ENCODE assay signal across 29 mouse cellular contexts in the genomic region with DNA sequence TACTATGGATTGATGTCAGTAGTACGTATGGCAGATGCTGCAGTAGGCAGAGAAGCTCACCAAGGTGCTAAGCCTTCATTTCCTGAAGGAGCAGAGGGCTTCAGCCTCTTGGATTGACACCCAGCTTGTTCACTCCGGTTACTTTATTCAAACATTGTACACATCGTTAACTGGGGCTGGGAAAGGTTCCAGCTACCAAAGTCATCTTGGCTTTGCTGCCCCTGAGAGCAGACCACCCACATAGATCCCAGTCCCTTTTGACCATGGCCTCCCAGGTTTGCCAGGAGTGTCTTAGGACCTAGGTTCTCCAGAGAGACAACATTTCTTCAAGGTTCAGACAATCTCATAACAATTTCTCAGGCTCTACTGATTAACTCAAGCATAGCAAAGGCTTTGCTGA. TPM values are rescaled to one million over a fixed set of nuclear protein-coding genes. Genes with fewer than 3 reads are reported as not detected.
A peak's percentile ranks its signal among the peaks of the same experiment; 100 is the strongest.
DNase-seq lines count a peak whose midpoint lies in the region; ATAC-seq and TF ChIP-seq lines count a peak whose summit lies in the region.
"Had no signal": no experiment of that assay in that cellular context is flagged by ENCODE, and none has a peak within 500 bp of the region (broad histone marks: within the 10 kb centered on the region; RNA-seq: fewer than 3 reads in every experiment).

No protein-coding gene starts in this region.

- 20% methylated on average over 3 of the region's 3 CpGs for WGBS in kidney, postnatal 0 days
- 19% methylated on average over 3 of the region's 3 CpGs for WGBS in lung, embryonic 14.5 days
- 22% methylated on average over 3 of the region's 3 CpGs for WGBS in lung, postnatal 0 days

- peak; percentile 70 for DNase-seq in kidney, postnatal 0 days (ENCODE audit: low spot score)
- DNase-seq in kidney, adult 11 months, result no peak
- DNase-seq in lung, embryonic 14.5 days, result peak; percentile 83
- DNase-seq in lung, postnatal 0 days (ENCODE audit: low spot score), result no peak
- DNase-seq in ES-CJ7 (ENCODE audit: low read depth, low spot score), result peak; percentile 35
- DNase-seq in ZHBTc4 (ENCODE audit: low read depth, low spot score), result peak; percentile 39
- DNase-seq: adrenal gland, adult 8-10 months; cerebellum, adult 8-10 months; cerebellum, postnatal 36 days; gastrocnemius, postnatal 14 days; heart, adult 11 months; heart, postnatal 36 days; layer of hippocampus, postnatal 36 days; liver, embryonic 13.5 days; lung, postnatal 14 days; right cerebral cortex, adult 18-20 months; spleen, adult 18-20 months; thymus, postnatal 14 days had no signal

- ATAC-seq in kidney, postnatal 0 days (replicated peaks; ENCODE audit: low FRiP score, low read depth), result peak; percentile 33; the same call in 1 of the 2 replicates
- ATAC-seq in lung, embryonic 14.5 days (ENCODE audit: insufficient read depth), result peak; percentile 50; the same call in 1 of the 2 replicates
- ATAC-seq in lung, postnatal 0 days, result no peak
- no peak for ATAC-seq in granulocyte monocyte progenitor cell, adult 5-6 weeks (replicated peaks; ENCODE audit: poor library complexity, severe bottlenecking)
- ATAC-seq: CD4-positive, CD25-positive, alpha-beta regulatory T cell, adult 4 months; forebrain, embryonic 13.5 days; intestine, postnatal 0 days; midbrain, embryonic 16.5 days had no signal

- no peak for TF ChIP-seq EP300 in lung, postnatal 0 days (IDR thresholded peaks at IDR 0.05)

- H3K9ac ChIP-seq in kidney, postnatal 0 days (ENCODE audit: low read depth, low read length), result no peak overlapping the region
- no peak overlapping the region; the same call in 1 of the 2 replicates for H3K9ac ChIP-seq in lung, embryonic 14.5 days
- no peak overlapping the region for H3K9ac ChIP-seq in lung, postnatal 0 days (replicated peaks; ENCODE audit: low read depth)
- H3K9ac ChIP-seq: forebrain, embryonic 13.5 days; hindbrain, embryonic 13.5 days; limb, embryonic 13.5 days; liver, embryonic 13.5 days; neural tube, embryonic 12.5 days had no signal

- H3K36me3 ChIP-seq in kidney, postnatal 0 days (ENCODE audit: insufficient read depth, low read length), result 0 out of 2 replicates have a peak, but pooled peaks cover 3% of the 10 kb centered on the region
- peaks cover 18% of the 10 kb centered on the region for H3K36me3 ChIP-seq in lung, embryonic 14.5 days (ENCODE audit: insufficient read depth)
- H3K36me3 ChIP-seq in lung, postnatal 0 days (ENCODE audit: insufficient read depth, low read length), result peaks cover 4% of the 10 kb centered on the region; the same call in 1 of the 2 replicates

- H3K27me3 ChIP-seq in kidney, postnatal 0 days (ENCODE audit: insufficient read depth, low read length), result no peaks in the 10 kb centered on the region
- H3K27me3 ChIP-seq in lung, embryonic 14.5 days (ENCODE audit: insufficient read depth, low read length), result no peaks in the 10 kb centered on the region
- no peaks in the 10 kb centered on the region for H3K27me3 ChIP-seq in lung, postnatal 0 days (replicated peaks; ENCODE audit: insufficient read depth, low read length)
- H3K27me3 ChIP-seq: forebrain, embryonic 13.5 days; hindbrain, embryonic 13.5 days; limb, embryonic 13.5 days; liver, embryonic 13.5 days; neural tube, embryonic 12.5 days had no signal

- H3K4me2 ChIP-seq in kidney, postnatal 0 days (ENCODE audit: low read length), result no peak overlapping the region
- no peak overlapping the region for H3K4me2 ChIP-seq in lung, embryonic 14.5 days
- H3K4me2 ChIP-seq in lung, postnatal 0 days (replicated peaks; ENCODE audit: low read depth, low read length), result no peak overlapping the region
- H3K4me2 ChIP-seq: forebrain, embryonic 13.5 days; hindbrain, embryonic 13.5 days; limb, embryonic 13.5 days; liver, embryonic 13.5 days; neural tube, embryonic 12.5 days had no signal

- no peaks in the 10 kb centered on the region for H3K9me3 ChIP-seq in kidney, postnatal 0 days (replicated peaks; ENCODE audit: low read length)
- no peaks in the 10 kb centered on the region for H3K9me3 ChIP-seq in lung, embryonic 14.5 days (ENCODE audit: low read depth, low read length)
- H3K9me3 ChIP-seq in lung, postnatal 0 days (ENCODE audit: low read length), result no peaks in the 10 kb centered on the region
- H3K9me3 ChIP-seq: forebrain, embryonic 13.5 days; heart, embryonic 10.5 days; hindbrain, embryonic 13.5 days; limb, embryonic 13.5 days; liver, embryonic 13.5 days; midbrain, embryonic 10.5 days; neural tube, embryonic 12.5 days had no signal

- peak overlapping the region; percentile 68 for H3K27ac ChIP-seq in kidney, postnatal 0 days
- H3K27ac ChIP-seq in lung, embryonic 14.5 days (ENCODE audit: low read depth), result no peak overlapping the region
- no peak overlapping the region for H3K27ac ChIP-seq in lung, postnatal 0 days (ENCODE audit: low read length)
- H3K27ac ChIP-seq: forebrain, embryonic 13.5 days; heart, embryonic 10.5 days; hindbrain, embryonic 13.5 days; limb, embryonic 13.5 days; liver, embryonic 13.5 days; midbrain, embryonic 10.5 days; neural tube, embryonic 12.5 days had no signal

- no peaks in the 10 kb centered on the region for H3K4me1 ChIP-seq in kidney, postnatal 0 days (replicated peaks; ENCODE audit: insufficient read depth, low read length)
- H3K4me1 ChIP-seq in lung, embryonic 14.5 days (ENCODE audit: insufficient read depth), result no peaks in the 10 kb centered on the region
- H3K4me1 ChIP-seq in lung, postnatal 0 days (ENCODE audit: insufficient read depth, low read depth, low read length), result no peaks in the 10 kb centered on the region
- H3K4me1 ChIP-seq: heart, embryonic 10.5 days; hindbrain, embryonic 13.5 days; midbrain, embryonic 10.5 days; neural tube, embryonic 12.5 days had no signal

- H3K4me3 ChIP-seq in kidney, postnatal 0 days (replicated peaks; ENCODE audit: low read depth, low read length), result no peak overlapping the region
- H3K4me3 ChIP-seq in lung, embryonic 14.5 days (ENCODE audit: low read depth, low read length), result no peak overlapping the region
- H3K4me3 ChIP-seq in lung, postnatal 0 days (ENCODE audit: low read depth, low read length), result no peak overlapping the region
- H3K4me3 ChIP-seq: forebrain, embryonic 13.5 days; heart, embryonic 10.5 days; hindbrain, embryonic 13.5 days; limb, embryonic 13.5 days; liver, embryonic 13.5 days; midbrain, embryonic 10.5 days; myocyte; neural tube, embryonic 12.5 days had no signal

- no peak for TF ChIP-seq CTCF in kidney, postnatal 0 days (IDR thresholded peaks at IDR 0.05; ENCODE audit: low read depth)
- no peak for TF ChIP-seq CTCF in lung, embryonic 14.5 days (IDR thresholded peaks at IDR 0.05; ENCODE audit: low read depth)
- TF ChIP-seq CTCF in lung, postnatal 0 days (IDR thresholded peaks at IDR 0.05), result no peak

RNA-seq across cellular contexts. Expression of a gene that starts 13.0 kb away (rescaled TPM):
- 14.8 and 16.5 TPM in 2 replicates for polyA plus RNA-seq in kidney, postnatal 0 days (2015; fragmentation: Nextera tagmentation; extraction: Ambion mirVana)
- polyA plus RNA-seq in lung, embryonic 14.5 days (2014; fragmentation: Nextera tagmentation; extraction: Ambion mirVana), result 19.5 and 23.2 TPM in 2 replicates
- polyA plus RNA-seq in lung, postnatal 0 days (2015; fragmentation: Nextera tagmentation; extraction: Ambion mirVana), result 13.7 and 13.8 TPM in 2 replicates
- total RNA-seq in granulocyte monocyte progenitor cell, adult 5-6 weeks (2014; fragmentation: Nextera tagmentation), result 29.3 and 58.5 TPM in 2 replicates
- 49.2 and 60.7 TPM in 2 replicates for total RNA-seq in granulocyte monocyte progenitor cell, adult 5-6 weeks (2017)

Comparison
In these comparisons a context has a peak if more than half of its experiments do, and no peak if none do; other contexts are left out.
1. ATAC-seq: peak in kidney, postnatal 0 days (single experiment) and lung, embryonic 14.5 days (single experiment); none in lung, postnatal 0 days (single experiment) and granulocyte monocyte progenitor cell, adult 5-6 weeks (single experiment).
2. DNase-seq: peak in kidney, postnatal 0 days (single experiment), lung, embryonic 14.5 days (single experiment), ES-CJ7 (single experiment) and ZHBTc4 (single experiment); none in kidney, adult 11 months (single experiment) and lung, postnatal 0 days (single experiment).